Mouse (Mus musculus) subcutaneous adipose tissue, adult 2 months (tissue): ENCODE measurements around the gene Rae1. TPM values are rescaled to one million over a fixed set of nuclear protein-coding genes. Genes with fewer than 3 reads are reported as not detected.

Experiments used
- polyA plus RNA-seq: library from polyadenylated mRNA; depleted of rRNA; stranded (reverse); fragments of >200 nt; gene quantifications from 2 replicates; pipeline ENCODE4 v1.2.3, GENCODE M21; 2012; ENCODE audit warnings: low replicate concordance; rRNA removed

Gene Rae1
- 57.3 and 88.3 TPM in 2 replicates for polyA plus RNA-seq

DNA sequence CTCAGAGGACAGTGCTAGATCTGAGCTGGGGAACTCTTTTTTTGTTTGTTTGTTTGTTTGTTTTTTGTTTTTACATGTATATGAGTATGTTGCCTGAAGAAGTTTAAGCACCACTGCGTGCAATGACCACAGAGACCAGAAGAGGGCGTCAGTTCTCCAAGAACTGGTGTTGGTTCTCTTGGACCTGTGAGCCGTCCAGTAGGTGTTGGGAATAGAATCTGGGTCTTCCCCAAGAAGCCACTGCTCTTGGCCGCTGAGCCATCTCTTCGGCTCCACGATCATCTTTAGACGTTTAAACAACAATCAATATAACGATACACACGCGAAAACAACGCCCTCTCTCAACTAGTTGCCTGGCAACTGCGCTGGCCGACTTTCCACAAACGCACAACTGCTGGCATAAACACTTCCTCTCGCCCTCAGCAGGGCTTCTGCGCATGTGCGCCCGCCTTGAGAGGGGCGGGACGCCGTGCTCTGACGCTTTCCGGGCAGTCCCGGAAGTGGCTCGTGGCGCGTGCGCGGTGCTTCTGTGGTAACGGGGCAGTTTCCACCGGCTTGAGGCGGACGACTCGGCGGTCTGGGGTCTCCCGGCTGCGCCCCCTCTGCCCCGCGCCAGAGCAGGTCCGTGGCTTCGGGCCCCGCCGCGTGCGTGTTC, at the start of gene Rae1:
Gene Rae1, plus strand, starts transcription at position 488 of the 655 bp plus-strand sequence.

DNA sequence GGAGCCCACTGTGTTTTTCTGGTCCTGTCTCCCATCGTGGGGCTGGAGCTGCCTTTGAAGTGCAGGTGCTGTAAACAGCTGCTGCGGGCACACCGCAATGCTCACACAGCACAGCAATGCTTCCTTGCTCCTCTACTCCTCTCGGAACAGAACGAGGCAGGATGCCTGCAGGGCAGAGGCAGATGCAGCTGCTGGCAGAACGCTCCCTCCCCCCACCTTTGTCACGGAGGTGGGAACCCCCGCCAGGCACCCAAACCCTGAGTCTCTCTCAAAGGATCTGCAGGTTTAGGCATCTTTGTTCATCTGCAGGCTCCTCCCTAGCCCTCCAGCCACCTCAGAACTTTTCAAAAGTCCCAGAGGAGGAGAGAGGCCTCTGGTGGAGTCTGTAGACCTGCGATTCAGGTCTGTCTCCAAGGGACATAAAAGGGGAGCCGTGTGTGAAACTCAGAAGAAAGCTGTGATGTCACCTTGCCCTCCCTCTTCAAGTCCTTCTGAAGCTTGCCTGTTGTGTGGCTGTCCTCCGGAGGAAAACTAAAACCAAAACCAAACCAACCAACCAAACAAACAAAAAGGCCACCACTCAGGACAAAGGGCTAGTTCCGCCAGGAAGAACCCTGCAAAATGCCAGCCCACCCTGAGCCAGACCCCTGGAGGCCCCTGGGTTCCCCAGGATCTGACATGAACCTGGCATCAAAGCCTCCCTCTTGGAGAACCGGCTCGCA, 22.3 kb upstream of the Rae1 start, which contains the start of gene Spo11:
Gene Spo11, plus strand, starts transcription at position 292 of the 722 bp plus-strand sequence.

DNA sequence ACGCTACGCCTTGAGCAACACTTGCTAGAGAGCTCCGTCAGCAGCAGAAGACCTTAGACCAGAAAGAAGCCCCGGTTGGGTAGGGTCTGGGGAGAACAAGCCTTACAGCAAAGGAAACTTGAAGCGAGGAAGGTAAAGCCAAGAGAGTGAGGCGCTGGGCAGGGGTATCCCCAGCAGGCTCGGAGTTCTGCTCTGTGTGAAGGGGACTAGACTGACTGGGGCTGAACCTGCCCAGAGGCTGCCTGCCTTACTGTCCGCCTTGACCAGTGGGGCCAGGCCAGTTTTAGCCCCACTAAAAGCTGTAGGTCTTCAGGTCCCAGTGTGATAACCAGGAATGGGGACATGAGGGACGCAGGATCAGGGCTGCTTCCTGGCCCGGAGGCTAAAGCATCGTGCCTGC, 20.5 kb downstream of the Rae1 start, which contains the start of gene Rbm38:
Gene Rbm38, plus strand, starts transcription at position 69 of the 400 bp plus-strand sequence.

Other genes starting within 250 kb of the Rae1 start
- 0.62 and 51.7 TPM in 2 replicates for gene Bmp7, start 59.8 kb upstream of the Rae1 start, polyA plus RNA-seq
- 0.14 and 0.49 TPM in 2 replicates for gene Spo11, start 22.4 kb upstream of the Rae1 start, polyA plus RNA-seq
- 56.5 and 105 TPM in 2 replicates for gene Rbm38, start 20.4 kb downstream of the Rae1 start, polyA plus RNA-seq
- 0.21 and 0.34 TPM in 2 replicates for gene Ctcfl, start 119.4 kb downstream of the Rae1 start, polyA plus RNA-seq
- 109 and 408 TPM in 2 replicates for gene Pck1, start 152.9 kb downstream of the Rae1 start, polyA plus RNA-seq
- gene Zbp1, start 218.8 kb downstream of the Rae1 start, polyA plus RNA-seq, result 10.3 and 16.1 TPM in 2 replicates